ENCODE assay signal across 8 mouse cellular contexts in the genomic region with DNA sequence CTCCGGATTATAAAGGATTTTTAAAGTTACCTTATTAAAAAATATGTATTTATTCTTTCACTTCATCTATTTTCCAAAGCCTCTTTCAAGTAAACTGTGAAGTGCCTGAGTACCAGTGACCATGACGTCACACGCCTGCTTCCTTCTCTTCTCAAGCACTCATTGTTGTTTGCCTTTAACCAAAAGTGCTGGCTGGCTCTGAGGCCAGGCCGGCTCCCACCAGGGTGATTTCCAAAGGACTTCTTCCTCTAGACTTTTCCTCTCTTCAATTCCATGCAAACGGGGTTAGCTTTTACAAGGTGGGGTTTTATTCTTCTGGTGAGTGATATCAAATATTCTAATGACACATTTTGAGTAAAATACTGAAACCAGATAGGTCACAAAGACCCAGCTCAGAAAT. TPM values are rescaled to one million over a fixed set of nuclear protein-coding genes. Genes with fewer than 3 reads are reported as not detected.
DNase-seq lines count a peak whose midpoint lies in the region; ATAC-seq and TF ChIP-seq lines count a peak whose summit lies in the region.

No protein-coding gene starts in this region.

- peaks cover 5% of the 10 kb centered on the region for H3K4me1 ChIP-seq in heart, adult 2 months (ENCODE audit: control insufficient read depth, insufficient read depth, low read length)
- no peaks in the 10 kb centered on the region for H3K4me1 ChIP-seq in intestine, postnatal 0 days (replicated peaks; ENCODE audit: control insufficient read depth, insufficient read depth, low read length)
- H3K4me1 ChIP-seq in stomach, postnatal 0 days (replicated peaks; ENCODE audit: control insufficient read depth, insufficient read depth), result peaks cover 5% of the 10 kb centered on the region

- no peak for ATAC-seq in intestine, postnatal 0 days
- no peak for ATAC-seq in stomach, postnatal 0 days (ENCODE audit: low FRiP score, low TSS enrichment)

- H3K4me3 ChIP-seq in heart, adult 2 months, result peak overlapping the region; percentile 13; the same call in 1 of the 2 replicates
- peak overlapping the region; percentile 78; the same call in 1 of the 2 replicates for H3K4me3 ChIP-seq in intestine, postnatal 0 days (ENCODE audit: low read depth, low read length)
- peak overlapping the region; percentile 80; the same call in 1 of the 2 replicates for H3K4me3 ChIP-seq in stomach, postnatal 0 days (ENCODE audit: low read depth, low read length)

- TF ChIP-seq POLR2A in heart, adult 2 months (IDR thresholded peaks at IDR 0.05; ENCODE audit: insufficient read depth, low read depth, low read length), result no peak

- peak overlapping the region; percentile 99; the same call in 1 of the 2 replicates for H3K4me2 ChIP-seq in intestine, postnatal 0 days (replicated peaks; ENCODE audit: low read depth)
- peak overlapping the region; percentile 92 for H3K4me2 ChIP-seq in stomach, postnatal 0 days (replicated peaks; ENCODE audit: low read depth)

- no peaks in the 10 kb centered on the region; the same call in 1 of the 2 replicates for H3K79me2 ChIP-seq in heart, adult 2 months (replicated peaks; ENCODE audit: control insufficient read depth, insufficient read depth, low read length)

- no peak overlapping the region for H3K9ac ChIP-seq in heart, adult 2 months (ENCODE audit: low read depth, low read length)
- H3K9ac ChIP-seq in intestine, postnatal 0 days (ENCODE audit: low read depth, low read length), result no peak overlapping the region
- no peak overlapping the region for H3K9ac ChIP-seq in stomach, postnatal 0 days (ENCODE audit: low read length)

- no peaks in the 10 kb centered on the region for H3K27me3 ChIP-seq in heart, adult 2 months (ENCODE audit: control insufficient read depth, insufficient read depth, low read length)
- 0 out of 2 replicates have a peak, but pooled peaks cover 9% of the 10 kb centered on the region for H3K27me3 ChIP-seq in intestine, postnatal 0 days (replicated peaks; ENCODE audit: control insufficient read depth, insufficient read depth, low read length)
- no peaks in the 10 kb centered on the region for H3K27me3 ChIP-seq in stomach, postnatal 0 days (ENCODE audit: control insufficient read depth, insufficient read depth, low read length)

- H3K9me3 ChIP-seq in intestine, postnatal 0 days (ENCODE audit: control insufficient read depth), result no peaks in the 10 kb centered on the region
- H3K9me3 ChIP-seq in stomach, postnatal 0 days (ENCODE audit: control insufficient read depth, low read length), result no peaks in the 10 kb centered on the region

- no peak for TF ChIP-seq CTCF in heart, adult 2 months (IDR thresholded peaks at IDR 0.05)
- no peak for TF ChIP-seq CTCF in intestine, postnatal 0 days (IDR thresholded peaks at IDR 0.05; ENCODE audit: low read depth)
- no peak for TF ChIP-seq CTCF in stomach, postnatal 0 days (IDR thresholded peaks at IDR 0.05; ENCODE audit: low read depth)

- no peak overlapping the region; the same call in 1 of the 2 replicates for H3K27ac ChIP-seq in heart, adult 2 months
- no peak overlapping the region for H3K27ac ChIP-seq in intestine, postnatal 0 days (ENCODE audit: low read depth, low read length)
- H3K27ac ChIP-seq in stomach, postnatal 0 days (replicated peaks), result no peak overlapping the region

- no peak for TF ChIP-seq EP300 in heart, adult 2 months (IDR thresholded peaks at IDR 0.05; ENCODE audit: insufficient read depth, low read depth, low read length)
- TF ChIP-seq EP300 in stomach, postnatal 0 days (optimal IDR thresholded peaks at IDR 0.05), result no peak

- intact Hi-C loops in heart, adult 2 months (cut with DNase I), result no loop called here

- H3K36me3 ChIP-seq in heart, adult 2 months (ENCODE audit: control insufficient read depth, insufficient read depth, low read length), result no peaks in the 10 kb centered on the region
- no peaks in the 10 kb centered on the region for H3K36me3 ChIP-seq in intestine, postnatal 0 days (ENCODE audit: control insufficient read depth, insufficient read depth)
- no peaks in the 10 kb centered on the region for H3K36me3 ChIP-seq in stomach, postnatal 0 days (ENCODE audit: control insufficient read depth, insufficient read depth, low read length)

- DNase-seq in layer of hippocampus, adult 11-12 months (ENCODE audit: low spot score), result peak; percentile 37
- DNase-seq in layer of hippocampus, postnatal 36 days, result no peak
- peak; percentile 47 for DNase-seq in adrenal gland, postnatal 14 days
- peak; percentile 42 to 57 for DNase-seq in heart, adult 2 months
- DNase-seq in lung, postnatal 25 days (ENCODE audit: low spot score), result peak; percentile 85
- peak; percentile 32 for DNase-seq in stomach, postnatal 0 days (ENCODE audit: low spot score)
- DNase-seq in urinary bladder, postnatal 10 days (ENCODE audit: low spot score), result no peak

- 33% methylated on average over 5 of the region's 5 CpGs for WGBS in heart, adult 2 months
- WGBS in intestine, postnatal 0 days, result 31% methylated on average over 5 of the region's 5 CpGs
- WGBS in stomach, postnatal 0 days, result 19% methylated on average over 5 of the region's 5 CpGs

RNA-seq across cellular contexts. Expression of a gene that starts 2.6 kb away (rescaled TPM):
- total RNA-seq in layer of hippocampus, postnatal 36 days (2021), result 10 to 100 TPM; 26.1 to 29.0 TPM
- 10.3 and 16.5 TPM in 2 replicates for total RNA-seq in adrenal gland, postnatal 14 days (2021)
- total RNA-seq in heart, adult 2 months (2021), result 1 to 10 TPM; 4.5 to 4.9 TPM
- polyA plus RNA-seq in heart, adult 2 months (2012; rRNA removed), result 3.4 and 3.6 TPM in 2 replicates
- 2.3 and 2.6 TPM in 2 replicates for polyA plus RNA-seq in intestine, postnatal 0 days (2015; fragmentation: Nextera tagmentation; extraction: Ambion mirVana)
- polyA plus RNA-seq in stomach, postnatal 0 days (2015; fragmentation: Nextera tagmentation; extraction: Ambion mirVana), result 5.7 and 5.8 TPM in 2 replicates

Comparison
In these comparisons a context has a peak if more than half of its experiments do, and no peak if none do; other contexts are left out.
1. DNase-seq: peak in layer of hippocampus, adult 11-12 months (single experiment), adrenal gland, postnatal 14 days (single experiment), heart, adult 2 months (2 of 2), lung, postnatal 25 days (single experiment) and stomach, postnatal 0 days (single experiment); none in layer of hippocampus, postnatal 36 days (0 of 2) and urinary bladder, postnatal 10 days (single experiment).
2. H3K4me3 ChIP-seq: peak in every context shown above with its lines; median percentile 80 in stomach, postnatal 0 days; 78 in intestine, postnatal 0 days; 13 in heart, adult 2 months.